Mouse (Mus musculus) forebrain, embryonic 11.5 days (tissue): ENCODE measurements at regions not wholly inside any gene's neighbourhood (a gene's known extent, or its start where the extent isn't known, plus 50 kb on each side); places are given as distances from the start of the nearest gene placed in this dataset.

Experiments
- ATAC-seq: fragments of 200-750 bp; cut with Nextera tagmentation; replicated peaks from 2 replicates; pipeline ENCODE4 v1.8.0; 2017; ENCODE audit warnings: moderate TSS enrichment; ENCODE audit not compliant: low FRiP score
- DNase-seq: peaks from one replicate; pipeline ENCODE4 v3.0.0-alpha.2; 2017; ENCODE audit warnings: low spot score
- H3K27ac ChIP-seq: fragments of 300-500 bp; sonication (generic); 2 replicates; pipeline ENCODE4 v1.5.1; 2014; ENCODE audit warnings: low read depth, low read length
- H3K27me3 ChIP-seq: fragments of 300-500 bp; sonication (generic); 2 replicates; pipeline ENCODE4 v1.6.1; 2014; ENCODE audit warnings: mild to moderate bottlenecking, low read length, mixed read lengths; ENCODE audit not compliant: control insufficient read depth, insufficient read depth
- H3K36me3 ChIP-seq: fragments of 300-500 bp; sonication (generic); 2 replicates; pipeline ENCODE4 v1.6.1; 2014; ENCODE audit warnings: mild to moderate bottlenecking, low read length, moderate library complexity, mixed read lengths; ENCODE audit not compliant: control insufficient read depth, insufficient read depth
- H3K4me1 ChIP-seq: fragments of 300-500 bp; sonication (generic); replicated peaks from 2 replicates; pipeline ENCODE4 v1.6.1; 2014; ENCODE audit warnings: low read length, mixed read lengths; ENCODE audit not compliant: control insufficient read depth, insufficient read depth
- H3K4me2 ChIP-seq: fragments of 300-500 bp; sonication (generic); 2 replicates; pipeline ENCODE4 v1.6.1; 2014; ENCODE audit warnings: low read depth, mild to moderate bottlenecking, low read length, moderate library complexity, mixed read lengths; ENCODE audit not compliant: severe bottlenecking
- H3K4me3 ChIP-seq: fragments of 300-500 bp; sonication (generic); 2 replicates; pipeline ENCODE4 v1.5.1; 2014; ENCODE audit warnings: low read depth, low read length
- H3K9ac ChIP-seq: fragments of 300-500 bp; sonication (generic); 2 replicates; pipeline ENCODE4 v1.6.1; 2014; ENCODE audit warnings: low read length
- H3K9me3 ChIP-seq: fragments of 300-500 bp; sonication (generic); 2 replicates; pipeline ENCODE4 v1.6.1; 2016; ENCODE audit warnings: low read length, mixed read lengths; ENCODE audit not compliant: control insufficient read depth
- WGBS: fragments of 180-500 bp; shearing (Covaris S2); extraction: QIAGEN DNeasy Blood & Tissue Kit; methylation state at CpG from one replicate; pipeline ENCODE4 v1.1.7; 2014; 5-methylcytosine and 5-hydroxymethylcytosine counted together

DNA sequence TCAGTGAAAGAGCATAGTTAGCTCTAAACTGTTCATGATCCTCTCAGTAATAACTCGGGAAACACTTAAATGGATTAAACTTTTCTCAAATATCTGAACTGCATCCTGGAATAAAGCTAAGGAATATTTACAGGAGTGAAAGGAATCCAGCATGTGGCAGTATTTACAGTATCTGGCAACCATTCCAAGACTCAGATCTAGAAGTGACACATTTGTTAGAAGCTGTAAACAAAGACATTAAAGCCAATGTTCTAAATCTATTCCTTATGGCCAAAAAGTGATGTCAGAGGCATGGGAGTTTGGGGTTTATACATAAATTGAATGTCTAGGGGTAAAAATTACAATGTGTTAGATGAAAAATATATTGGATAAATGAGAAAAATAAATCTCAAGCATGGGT, 101.6 kb upstream of the Trib2 start:
- WGBS, result 87% methylated on average over 1 of the region's 1 CpGs
- no peak overlapping the region for H3K9ac ChIP-seq
- H3K9me3 ChIP-seq, result no peaks in the 10 kb centered on the region
- H3K36me3 ChIP-seq, result no peaks in the 10 kb centered on the region
- H3K4me2 ChIP-seq, result no peak overlapping the region
- no peaks in the 10 kb centered on the region for H3K4me1 ChIP-seq
- H3K4me3 ChIP-seq, result no peak overlapping the region
- ATAC-seq, result no peak
- H3K27ac ChIP-seq, result no peak overlapping the region
- no peaks in the 10 kb centered on the region for H3K27me3 ChIP-seq
- no peak for DNase-seq

DNA sequence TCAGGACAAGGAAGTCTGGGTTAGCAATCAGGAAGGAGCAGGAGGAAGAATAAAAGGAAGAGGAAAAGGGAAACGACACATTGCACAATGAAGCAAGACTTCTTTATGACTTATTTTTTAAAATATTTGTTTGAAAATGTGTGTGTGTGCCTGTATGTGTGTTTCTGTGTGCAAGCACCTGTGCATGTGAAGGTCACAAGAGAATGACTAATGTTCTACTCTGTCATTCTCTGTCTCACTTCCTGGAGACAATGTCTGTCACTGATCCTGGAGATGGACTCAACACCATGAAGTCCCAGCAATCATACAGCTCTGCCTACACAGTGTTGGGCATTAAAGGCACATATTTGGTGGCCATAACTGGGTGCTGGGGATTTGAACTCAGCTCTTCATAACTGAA, 96.2 kb upstream of the Trib2 start:
- no peak for DNase-seq

DNA sequence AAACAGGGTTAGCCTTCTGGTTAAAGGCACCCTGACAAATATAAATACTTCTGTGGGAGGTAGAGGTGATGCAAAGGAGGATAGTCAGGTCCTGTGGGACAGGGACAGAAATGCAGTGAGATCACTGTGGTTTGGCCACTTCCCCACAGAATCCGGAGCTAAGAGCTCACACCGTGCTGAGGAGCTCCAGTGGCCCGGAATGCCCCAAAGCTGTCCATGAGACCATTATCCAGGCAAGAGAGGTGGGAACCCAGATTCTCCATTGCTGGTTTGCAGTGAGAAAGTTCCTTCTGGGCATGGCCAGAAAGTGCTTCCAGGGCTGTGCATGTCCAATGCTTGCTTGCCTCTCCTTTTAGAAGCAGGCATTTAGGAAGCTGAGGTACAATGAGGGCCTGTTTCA, 95.8 kb upstream of the Trib2 start:
- H3K27ac ChIP-seq, result no peak overlapping the region
- no peak overlapping the region for H3K4me3 ChIP-seq
- WGBS, result 90% methylated on average over 3 of the region's 3 CpGs
- ATAC-seq (no peak), DNase-seq (no peak)
- no peak overlapping the region for H3K9ac ChIP-seq
- H3K36me3 ChIP-seq, result no peaks in the 10 kb centered on the region
- H3K9me3 ChIP-seq, result no peaks in the 10 kb centered on the region
- H3K4me1 ChIP-seq, result no peaks in the 10 kb centered on the region
- no peak overlapping the region for H3K4me2 ChIP-seq
- H3K27me3 ChIP-seq, result no peaks in the 10 kb centered on the region

More for the DNA sequence above, 96.2 kb upstream of the Trib2 start:
- Histone ChIP-seq H3K9ac (no peak overlapping the region), H3K4me2 (no peak overlapping the region), H3K27ac (no peak overlapping the region), H3K27me3 (no peaks in the 10 kb centered on the region), H3K9me3 (no peaks in the 10 kb centered on the region), H3K36me3 (no peaks in the 10 kb centered on the region), H3K4me1 (no peaks in the 10 kb centered on the region), H3K4me3 (no peak overlapping the region)
- 92% methylated on average over 1 of the region's 1 CpGs for WGBS
- no peak for ATAC-seq

- Histone ChIP-seq H3K4me2 (no peak overlapping the region), H3K4me3 (no peak overlapping the region), H3K36me3 (no peaks in the 10 kb centered on the region), H3K9ac (no peak overlapping the region), H3K9me3 (no peaks in the 10 kb centered on the region), H3K4me1 (no peaks in the 10 kb centered on the region), H3K27me3 (no peaks in the 10 kb centered on the region), H3K27ac (no peak overlapping the region)
- DNase-seq, result no peak
- no peak for ATAC-seq
- WGBS, result 82% methylated on average over 1 of the region's 1 CpGs
These were observed 94.7 kb upstream of the Trib2 start for GRCm38 (mm10) chr12:15911254-15911991.

DNA sequence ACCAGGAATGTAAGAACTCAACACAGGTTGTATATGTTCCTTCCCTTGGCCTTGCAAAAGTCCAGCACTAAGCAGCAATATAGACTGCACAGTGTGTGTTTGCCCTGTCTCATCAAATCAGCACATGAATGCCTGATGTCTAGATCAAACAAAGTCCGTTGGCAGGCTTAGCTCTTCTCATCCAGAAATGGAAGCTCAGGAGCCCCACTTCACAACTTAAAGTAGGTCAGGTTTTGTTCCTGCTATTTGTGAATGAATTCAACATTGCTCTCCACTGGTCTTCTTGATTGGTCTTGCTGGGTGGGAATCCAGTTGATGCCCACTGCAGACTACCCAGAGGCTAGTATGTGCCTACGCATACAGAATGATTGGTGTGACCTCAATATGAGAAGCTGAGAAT, 80.8 kb upstream of the Trib2 start:
- 83% methylated on average over 2 of the region's 2 CpGs for WGBS
- no peak for DNase-seq
- no peak for ATAC-seq

GRCm38 (mm10) chr12:15896511-15896910, 79.8 kb upstream of the Trib2 start:
- H3K9me3 ChIP-seq, result no peaks in the 10 kb centered on the region
- H3K4me3 ChIP-seq, result no peak overlapping the region
- no peak overlapping the region for H3K27ac ChIP-seq
- DNase-seq (no peak), ATAC-seq (no peak)
- H3K4me2 ChIP-seq, result no peak overlapping the region
- WGBS, result 68% methylated on average over 3 of the region's 3 CpGs
- no peaks in the 10 kb centered on the region for H3K36me3 ChIP-seq
- H3K4me1 ChIP-seq, result no peaks in the 10 kb centered on the region
- no peaks in the 10 kb centered on the region for H3K27me3 ChIP-seq
- H3K9ac ChIP-seq, result no peak overlapping the region

More for the DNA sequence above, 80.8 kb upstream of the Trib2 start:
- Histone ChIP-seq H3K4me3 (no peak overlapping the region), H3K9ac (no peak overlapping the region), H3K36me3 (no peaks in the 10 kb centered on the region), H3K4me1 (no peaks in the 10 kb centered on the region), H3K9me3 (no peaks in the 10 kb centered on the region), H3K27me3 (no peaks in the 10 kb centered on the region), H3K4me2 (no peak overlapping the region), H3K27ac (no peak overlapping the region)

GRCm38 (mm10) chr12:15895215-15895614, 78.5 kb upstream of the Trib2 start:
- 49% methylated on average over 2 of the region's 2 CpGs for WGBS
- Histone ChIP-seq H3K27ac (no peak overlapping the region), H3K4me3 (no peak overlapping the region), H3K4me1 (no peaks in the 10 kb centered on the region), H3K27me3 (no peaks in the 10 kb centered on the region), H3K9me3 (no peaks in the 10 kb centered on the region), H3K9ac (no peak overlapping the region), H3K36me3 (no peaks in the 10 kb centered on the region), H3K4me2 (no peak overlapping the region)
- ATAC-seq (no peak), DNase-seq (no peak)

GRCm38 (mm10) chr12:15890591-15890990, 73.9 kb upstream of the Trib2 start:
- 33% methylated on average over 1 of the region's 1 CpGs for WGBS

GRCm38 (mm10) chr12:15879907-15880430, 63.2 kb upstream of the Trib2 start:
- no peaks in the 10 kb centered on the region for H3K9me3 ChIP-seq
- H3K4me2 ChIP-seq, result no peak overlapping the region
- ATAC-seq, result no peak
- H3K27ac ChIP-seq, result no peak overlapping the region
- no peak for DNase-seq
- H3K4me3 ChIP-seq, result no peak overlapping the region
- H3K9ac ChIP-seq, result no peak overlapping the region
- H3K36me3 ChIP-seq, result no peaks in the 10 kb centered on the region
- H3K27me3 ChIP-seq, result no peaks in the 10 kb centered on the region
- no peaks in the 10 kb centered on the region for H3K4me1 ChIP-seq
- 85% methylated on average over 7 of the region's 7 CpGs for WGBS

More at GRCm38 (mm10) chr12:15890591-15890990, 73.9 kb upstream of the Trib2 start:
- Histone ChIP-seq H3K4me3 (no peak overlapping the region), H3K9me3 (no peaks in the 10 kb centered on the region), H3K36me3 (no peaks in the 10 kb centered on the region), H3K4me1 (no peaks in the 10 kb centered on the region), H3K4me2 (no peak overlapping the region), H3K27me3 (no peaks in the 10 kb centered on the region), H3K9ac (no peak overlapping the region), H3K27ac (no peak overlapping the region)
- no peak for ATAC-seq
- DNase-seq, result no peak
